ENCODE assay signal across 11 mouse cellular contexts in genomic region chr6:97340211-97340791, GRCm38 (mm10).
DNase-seq lines count a peak whose midpoint lies in the region; ATAC-seq lines count a peak whose summit lies in the region.
"Had no signal": no experiment of that assay in that cellular context is flagged by ENCODE, and none has a peak within 500 bp of the region (broad histone marks: within the 10 kb centered on the region; RNA-seq: fewer than 3 reads in every experiment).

No protein-coding gene starts in this region.

- DNase-seq in midbrain, embryonic 10.5 days (ENCODE audit: low spot score) = no peak
- DNase-seq in layer of hippocampus, adult 9-10 months (ENCODE audit: low spot score) = peak; percentile 37
- peak; percentile 11 to 16 for DNase-seq in right cerebral cortex, postnatal 36 days (ENCODE audit: low spot score in 2 of 2)
- no peak for DNase-seq in urinary bladder, adult 2 months (ENCODE audit: low spot score)
- DNase-seq in T-cell, adult 2 months (ENCODE audit: low spot score) = no peak
- DNase-seq in testis, postnatal 14 days (ENCODE audit: low spot score) = no peak
- DNase-seq: heart, postnatal 36 days had no signal

- no peak overlapping the region for H3K4me3 ChIP-seq in midbrain, embryonic 13.5 days (replicated peaks)
- no peak overlapping the region for H3K4me3 ChIP-seq in midbrain, embryonic 10.5 days
- H3K4me3 ChIP-seq in forebrain, embryonic 15.5 days = no peak overlapping the region

- ATAC-seq in midbrain, embryonic 13.5 days = peak; percentile 57
- ATAC-seq in forebrain, embryonic 15.5 days (replicated peaks) = peak; percentile 79

- H3K27ac ChIP-seq in midbrain, embryonic 13.5 days = no peak overlapping the region
- H3K27ac ChIP-seq in midbrain, embryonic 10.5 days (replicated peaks) = no peak overlapping the region
- H3K27ac ChIP-seq in forebrain, embryonic 15.5 days (replicated peaks) = peak overlapping the region; percentile 21; the same call in 1 of the 2 replicates
- H3K27ac ChIP-seq: macrophage had no signal

- H3K9me3 ChIP-seq in midbrain, embryonic 13.5 days = no peaks in the 10 kb centered on the region
- no peaks in the 10 kb centered on the region for H3K9me3 ChIP-seq in midbrain, embryonic 10.5 days (replicated peaks)
- no peaks in the 10 kb centered on the region for H3K9me3 ChIP-seq in forebrain, embryonic 15.5 days

- H3K4me2 ChIP-seq in midbrain, embryonic 13.5 days (replicated peaks) = no peak overlapping the region
- no peak overlapping the region for H3K4me2 ChIP-seq in forebrain, embryonic 15.5 days (replicated peaks)

- WGBS in midbrain, embryonic 13.5 days = 63% methylated on average over 17 of the region's 17 CpGs
- WGBS in midbrain, embryonic 10.5 days = 84% methylated on average over 17 of the region's 17 CpGs
- 27% methylated on average over 17 of the region's 17 CpGs for WGBS in forebrain, embryonic 15.5 days

- H3K9ac ChIP-seq in midbrain, embryonic 13.5 days (replicated peaks) = no peak overlapping the region
- H3K9ac ChIP-seq in forebrain, embryonic 15.5 days (replicated peaks) = no peak overlapping the region

- H3K27me3 ChIP-seq in midbrain, embryonic 13.5 days = no peaks in the 10 kb centered on the region
- no peaks in the 10 kb centered on the region for H3K27me3 ChIP-seq in midbrain, embryonic 10.5 days (ENCODE audit: low read depth, poor library complexity, severe bottlenecking)
- no peaks in the 10 kb centered on the region for H3K27me3 ChIP-seq in forebrain, embryonic 15.5 days

- no peaks in the 10 kb centered on the region for H3K36me3 ChIP-seq in midbrain, embryonic 13.5 days
- peaks cover 5% of the 10 kb centered on the region; the same call in 1 of the 2 replicates for H3K36me3 ChIP-seq in midbrain, embryonic 10.5 days
- no peaks in the 10 kb centered on the region for H3K36me3 ChIP-seq in forebrain, embryonic 15.5 days
- H3K36me3 ChIP-seq: G1E had no signal

- H3K4me1 ChIP-seq in midbrain, embryonic 13.5 days (replicated peaks) = peaks cover 15% of the 10 kb centered on the region
- H3K4me1 ChIP-seq in midbrain, embryonic 10.5 days = peaks cover 29% of the 10 kb centered on the region
- H3K4me1 ChIP-seq in forebrain, embryonic 15.5 days = peaks cover 26% of the 10 kb centered on the region

Comparison
In these comparisons a context has a peak if more than half of its experiments do, and no peak if none do; other contexts are left out.
1. DNase-seq: peak in layer of hippocampus, adult 9-10 months (single experiment) and right cerebral cortex, postnatal 36 days (2 of 2); none in midbrain, embryonic 10.5 days (single experiment), urinary bladder, adult 2 months (single experiment), T-cell, adult 2 months (single experiment) and testis, postnatal 14 days (single experiment).